Mouse (Mus musculus) cerebellum, adult 2 months (tissue): Measurements from ENCODE around the gene Fads3. TPM values are rescaled to one million over a fixed set of nuclear protein-coding genes. Genes with fewer than 3 reads are reported as not detected.

Experiments
- DNase-seq, 2 experiments: peaks; one replicate each; pipeline ENCODE4 v3.0.0; 2021
- H3K27ac ChIP-seq: fragments of 200-500 bp; 2 replicates; pipeline ENCODE4 v1.5.1; 2012; ENCODE audit warnings: low read length, control low read depth, inconsistent platforms; ENCODE audit not compliant: insufficient read depth
- H3K27me3 ChIP-seq: fragments of 200-500 bp; 2 replicates; pipeline ENCODE4 v1.6.1; 2012; ENCODE audit warnings: inconsistent platforms, mild to moderate bottlenecking, low read length, moderate library complexity; ENCODE audit not compliant: control insufficient read depth, insufficient read depth
- H3K4me1 ChIP-seq: fragments of 200-500 bp; 2 replicates; pipeline ENCODE4 v1.6.1; 2011; ENCODE audit warnings: low read length; ENCODE audit not compliant: control insufficient read depth, insufficient read depth
- H3K4me3 ChIP-seq: fragments of 200-500 bp; replicated peaks from 2 replicates; pipeline ENCODE3; 2011; ENCODE audit warnings: mild to moderate bottlenecking, low read depth, low read length, control low read depth; ENCODE audit not compliant: insufficient read depth
- CTCF ChIP-seq: fragments of 200-500 bp; IDR thresholded peaks from 2 replicates; pipeline ENCODE4 v1.5.1; 2011; ENCODE audit warnings: low read depth, mild to moderate bottlenecking, control low read depth, low read length, moderate library complexity, borderline replicate concordance; ENCODE audit not compliant: insufficient read depth
- POLR2A ChIP-seq: fragments of 200-500 bp; IDR thresholded peaks from 2 replicates; pipeline ENCODE4 v1.6.1; 2011; ENCODE audit warnings: low read length, control low read depth, borderline replicate concordance; ENCODE audit not compliant: insufficient read depth
- WGBS: fragments of 180-500 bp; shearing (Covaris S2); methylation state at CpG from one replicate; pipeline ENCODE4 v1.1.7; 2018; 5-methylcytosine and 5-hydroxymethylcytosine counted together
- polyA plus RNA-seq: library from polyadenylated mRNA; depleted of rRNA; stranded (reverse); fragments of >200 nt; gene quantifications from 2 replicates; pipeline ENCODE4 v1.2.3, GENCODE M21; 2012

Gene Fads3
- polyA plus RNA-seq, 1 experiment: 30.9 TPM

- WGBS: 88% methylated on average over 5 of the region's 5 CpGs
- Histone ChIP-seq H3K27ac (no peak overlapping the region), H3K27me3 (no peaks in the 10 kb centered on the region), H3K4me1 (no peaks in the 10 kb centered on the region; the same call in 1 of the 2 replicates), H3K4me3 (no peak overlapping the region)
- no peak for TF ChIP-seq CTCF
- TF ChIP-seq POLR2A: no peak
- no peak for DNase-seq
Measured at GRCm38 (mm10) chr19:10073145-10073544, 31.8 kb downstream of the Fads3 start.

- no peak overlapping the region for H3K4me3 ChIP-seq
- TF ChIP-seq POLR2A: no peak
- no peak for TF ChIP-seq CTCF
- no peaks in the 10 kb centered on the region for H3K4me1 ChIP-seq
- DNase-seq: no peak
- H3K27me3 ChIP-seq: no peaks in the 10 kb centered on the region
- 74% methylated on average over 6 of the region's 6 CpGs for WGBS
- H3K27ac ChIP-seq: no peak overlapping the region
Measured at GRCm38 (mm10) chr19:10078392-10078791, 37.0 kb downstream of the Fads3 start.

- H3K4me3 ChIP-seq: no peak overlapping the region
- 96% methylated on average over 7 of the region's 7 CpGs for WGBS
- no peak overlapping the region for H3K27ac ChIP-seq
- H3K4me1 ChIP-seq: no peaks in the 10 kb centered on the region
- DNase-seq: no peak
- no peaks in the 10 kb centered on the region for H3K27me3 ChIP-seq
- TF ChIP-seq POLR2A (no peak), CTCF (no peak)
Measured at GRCm38 (mm10) chr19:10080384-10080783, 39.0 kb downstream of the Fads3 start.

- WGBS: 81% methylated on average over 3 of the region's 3 CpGs
- no peak for DNase-seq
Measured at GRCm38 (mm10) chr19:10082105-10082504, 40.7 kb downstream of the Fads3 start.

GRCm38 (mm10) chr19:10085454-10085853 lies 44.1 kb downstream of the Fads3 start:
- no peak for DNase-seq
- no peaks in the 10 kb centered on the region for H3K27me3 ChIP-seq
- TF ChIP-seq POLR2A (no peak), CTCF (no peak)
- H3K4me3 ChIP-seq: no peak overlapping the region
- 82% methylated on average over 9 of the region's 9 CpGs for WGBS
- H3K4me1 ChIP-seq: no peaks in the 10 kb centered on the region
- H3K27ac ChIP-seq: no peak overlapping the region

More at GRCm38 (mm10) chr19:10082105-10082504, 40.7 kb downstream of the Fads3 start:
- TF ChIP-seq POLR2A (no peak), CTCF (no peak)
- no peaks in the 10 kb centered on the region for H3K4me1 ChIP-seq
- H3K27ac ChIP-seq: no peak overlapping the region
- H3K27me3 ChIP-seq: no peaks in the 10 kb centered on the region
- no peak overlapping the region for H3K4me3 ChIP-seq

- Histone ChIP-seq H3K4me3 (no peak overlapping the region), H3K4me1 (no peaks in the 10 kb centered on the region), H3K27me3 (no peaks in the 10 kb centered on the region), H3K27ac (no peak overlapping the region)
- 76% methylated on average over 4 of the region's 4 CpGs for WGBS
- TF ChIP-seq POLR2A: no peak
- TF ChIP-seq CTCF: no peak
- no peak for DNase-seq
Measured at GRCm38 (mm10) chr19:10086976-10087375, 45.6 kb downstream of the Fads3 start.

GRCm38 (mm10) chr19:10093829-10094228 lies 52.5 kb downstream of the Fads3 start:
- TF ChIP-seq POLR2A (no peak), CTCF (no peak)

GRCm38 (mm10) chr19:10094695-10095094 lies 53.3 kb downstream of the Fads3 start:
- Histone ChIP-seq H3K4me1 (no peaks in the 10 kb centered on the region), H3K27me3 (no peaks in the 10 kb centered on the region), H3K4me3 (no peak overlapping the region), H3K27ac (no peak overlapping the region)
- WGBS: 83% methylated on average over 4 of the region's 4 CpGs
- no peak for DNase-seq
- no peak for TF ChIP-seq POLR2A
- no peak for TF ChIP-seq CTCF

More at GRCm38 (mm10) chr19:10093829-10094228, 52.5 kb downstream of the Fads3 start:
- 73% methylated on average over 4 of the region's 4 CpGs for WGBS
- no peak for DNase-seq
- H3K27me3 ChIP-seq: no peaks in the 10 kb centered on the region
- no peaks in the 10 kb centered on the region for H3K4me1 ChIP-seq
- H3K4me3 ChIP-seq: no peak overlapping the region
- no peak overlapping the region for H3K27ac ChIP-seq
